In the genomic region with DNA sequence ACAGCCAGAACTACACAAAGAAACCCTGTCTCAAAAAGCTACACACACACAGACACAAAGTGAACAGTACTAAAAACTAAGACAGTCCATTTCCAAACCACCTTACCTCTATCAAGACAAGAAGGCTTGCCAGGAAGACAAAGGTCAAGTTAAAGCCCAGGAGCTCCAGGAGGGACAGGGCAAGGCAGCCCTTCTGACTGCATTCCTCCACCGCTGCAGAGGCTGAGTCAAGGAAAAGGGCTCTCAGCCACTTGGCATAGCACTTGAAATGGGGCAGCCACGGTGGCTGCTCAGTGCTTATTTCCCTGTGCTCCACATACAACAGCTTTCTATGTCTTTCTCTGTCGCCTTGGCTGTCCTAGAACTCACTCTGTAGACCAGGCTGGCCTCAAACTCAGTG, we compare ENCODE assay signal across 17 mouse cellular contexts. TPM values are rescaled to one million over a fixed set of nuclear protein-coding genes. Genes with fewer than 3 reads are reported as not detected.
"Had no signal": no experiment of that assay in that cellular context is flagged by ENCODE, and none has a peak within 500 bp of the region (broad histone marks: within the 10 kb centered on the region; RNA-seq: fewer than 3 reads in every experiment).

No protein-coding gene starts in this region.

- H3K9me3 ChIP-seq: hindbrain, embryonic 13.5 days; intestine, embryonic 15.5 days; limb, embryonic 10.5 days; liver, embryonic 15.5 days; lung, embryonic 15.5 days; midbrain, embryonic 13.5 days; neural tube, embryonic 15.5 days had no signal

- DNase-seq: right cerebral cortex, adult 18-20 months; right cerebral cortex, postnatal 25 days; thymus, adult 18-20 months; thymus, postnatal 14 days had no signal

- H3K9ac ChIP-seq: hindbrain, embryonic 13.5 days; intestine, embryonic 15.5 days; liver, embryonic 15.5 days; lung, embryonic 15.5 days; midbrain, embryonic 13.5 days; neural tube, embryonic 15.5 days had no signal

- H3K4me2 ChIP-seq: hindbrain, embryonic 13.5 days; intestine, embryonic 15.5 days; liver, embryonic 11.5 days; liver, embryonic 15.5 days; lung, embryonic 15.5 days; midbrain, embryonic 13.5 days; neural tube, embryonic 15.5 days had no signal

- ATAC-seq: hindbrain, postnatal 0 days; intestine, embryonic 15.5 days; midbrain, embryonic 13.5 days had no signal

- H3K4me1 ChIP-seq: intestine, embryonic 15.5 days; limb, embryonic 10.5 days; liver, embryonic 15.5 days; lung, embryonic 15.5 days; neural tube, embryonic 15.5 days had no signal

- H3K27ac ChIP-seq: hindbrain, embryonic 13.5 days; hindbrain, postnatal 0 days; intestine, embryonic 15.5 days; left cerebral cortex, adult 2 months; limb, embryonic 10.5 days; liver, embryonic 15.5 days; lung, embryonic 15.5 days; midbrain, embryonic 13.5 days; neural tube, embryonic 15.5 days had no signal

- H3K4me3 ChIP-seq: hindbrain, embryonic 13.5 days; intestine, embryonic 15.5 days; left cerebral cortex, adult 2 months; limb, embryonic 10.5 days; liver, embryonic 15.5 days; lung, embryonic 15.5 days; midbrain, embryonic 13.5 days; myocyte; neural tube, embryonic 15.5 days had no signal

- H3K27me3 ChIP-seq: hindbrain, embryonic 13.5 days; intestine, embryonic 15.5 days; liver, embryonic 15.5 days; lung, embryonic 15.5 days; midbrain, embryonic 13.5 days; neural tube, embryonic 15.5 days had no signal

RNA-seq across cellular contexts. Expression of a gene that starts 23.5 kb away (rescaled TPM):
- polyA plus RNA-seq: intestine, embryonic 15.5 days; myocyte; small intestine, adult 2 months had no signal

RNA-seq across cellular contexts. Expression of a gene that starts 38.4 kb away (rescaled TPM):
- polyA plus RNA-seq: intestine, embryonic 15.5 days; limb, embryonic 10.5 days; liver, embryonic 15.5 days; midbrain, embryonic 13.5 days; small intestine, adult 2 months; stomach, embryonic 14.5 days had no signal
